Mouse (Mus musculus) embryonic facial prominence, embryonic 10.5 days (tissue): ENCODE measurements around the gene Mgat3. TPM values are rescaled to one million over a fixed set of nuclear protein-coding genes. Genes with fewer than 3 reads are reported as not detected.

Experiments
- DNase-seq: peaks from one replicate; pipeline ENCODE4 v3.0.0-alpha.2; 2017; ENCODE audit warnings: low spot score
- H3K27ac ChIP-seq: fragments of 300-500 bp; sonication (generic); replicated peaks from 2 replicates; pipeline ENCODE4 v1.5.1; 2016; ENCODE audit warnings: mild to moderate bottlenecking
- H3K27me3 ChIP-seq: fragments of 300-500 bp; sonication (generic); replicated peaks from 2 replicates; pipeline ENCODE4 v1.6.1; 2016; ENCODE audit warnings: low read depth, mild to moderate bottlenecking; ENCODE audit not compliant: poor library complexity, severe bottlenecking
- H3K36me3 ChIP-seq: fragments of 300-500 bp; sonication (generic); replicated peaks from 2 replicates; pipeline ENCODE4 v1.6.1; 2016; ENCODE audit warnings: mild to moderate bottlenecking, moderate library complexity
- H3K4me1 ChIP-seq: fragments of 300-500 bp; sonication (generic); 2 replicates; pipeline ENCODE4 v1.6.1; 2016
- H3K4me3 ChIP-seq: fragments of 300-500 bp; sonication (generic); 2 replicates; pipeline ENCODE4 v1.5.1; 2016; ENCODE audit warnings: mild to moderate bottlenecking, moderate library complexity
- H3K9me3 ChIP-seq: fragments of 300-500 bp; sonication (generic); 2 replicates; pipeline ENCODE4 v1.6.1; 2016; ENCODE audit warnings: mild to moderate bottlenecking
- WGBS: fragments of 180-500 bp; shearing (Covaris S2); methylation state at CpG from one replicate; pipeline ENCODE4 v1.1.7; 2016; 5-methylcytosine and 5-hydroxymethylcytosine counted together
- polyA plus RNA-seq: library from polyadenylated mRNA; unstranded; fragments of >200 nt; fragmentation: Nextera tagmentation; extraction: Ambion mirVana; gene quantifications from 2 replicates; pipeline ENCODE4 v1.2.1, GENCODE M21; 2016

The Mgat3 gene
- polyA plus RNA-seq, 1 experiment from 2014 or later, result 7.6 TPM

- Histone ChIP-seq H3K9me3 (peaks cover 11% of the 10 kb centered on the region; the same call in 1 of the 2 replicates), H3K27me3 (no peaks in the 10 kb centered on the region), H3K4me1 (peaks cover 31% of the 10 kb centered on the region), H3K27ac (no peak overlapping the region), H3K36me3 (peaks cover 66% of the 10 kb centered on the region), H3K4me3 (no peak overlapping the region)
- WGBS, result 81% methylated on average over 17 of the region's 17 CpGs
- DNase-seq, result no peak
Observed at GRCm38 (mm10) chr15:80137945-80138791, 35.4 kb upstream of the Mgat3 start.

DNA sequence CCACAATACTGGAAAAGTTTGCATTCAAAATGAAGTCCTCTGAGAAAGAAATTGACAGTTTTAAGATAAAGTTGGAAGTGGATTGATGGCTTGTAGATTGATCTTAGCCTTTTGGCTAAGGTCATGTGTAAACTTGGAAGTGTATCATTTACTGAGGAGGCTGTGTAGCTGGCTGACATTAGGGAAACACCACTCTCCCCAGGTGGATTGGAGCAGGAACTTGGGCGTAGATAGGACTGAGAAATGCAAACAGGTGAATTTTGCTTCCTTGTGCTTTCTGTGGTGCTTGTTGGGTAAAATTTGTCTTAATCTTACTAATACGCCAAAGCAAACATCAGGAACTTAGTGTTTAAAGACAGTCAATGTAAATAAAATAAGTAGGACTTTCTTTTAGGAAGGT lies 33.2 kb upstream of the Mgat3 start:
- 96% methylated on average over 2 of the region's 2 CpGs for WGBS
- peaks cover 14% of the 10 kb centered on the region; the same call in 1 of the 2 replicates for H3K4me1 ChIP-seq
- H3K4me3 ChIP-seq, result no peak overlapping the region
- no peaks in the 10 kb centered on the region for H3K27me3 ChIP-seq
- no peak for DNase-seq
- H3K27ac ChIP-seq, result no peak overlapping the region
- H3K9me3 ChIP-seq, result peaks cover 11% of the 10 kb centered on the region; the same call in 1 of the 2 replicates
- H3K36me3 ChIP-seq, result peaks cover 85% of the 10 kb centered on the region

DNA sequence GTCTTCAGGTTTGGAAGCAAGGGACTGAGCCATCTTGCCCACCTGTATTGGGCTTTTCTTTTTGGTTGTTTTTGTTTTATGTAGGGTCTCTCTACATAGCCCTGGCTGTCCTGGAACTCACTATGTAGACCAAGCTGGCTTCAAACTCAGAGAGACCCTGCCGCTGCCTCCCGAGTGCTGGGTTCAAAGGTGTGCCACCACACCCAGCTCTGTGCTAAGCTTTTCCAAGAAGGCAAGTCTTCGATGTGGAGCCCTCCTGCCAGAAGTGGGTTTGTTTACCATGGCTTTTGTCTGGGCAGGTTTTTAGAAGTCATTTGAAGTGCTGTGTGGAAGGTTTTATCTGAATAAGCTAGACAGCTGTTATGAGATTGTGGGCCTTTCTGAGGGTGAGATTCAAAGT lies 32.6 kb upstream of the Mgat3 start:
- Histone ChIP-seq H3K4me1 (peaks cover 14% of the 10 kb centered on the region; the same call in 1 of the 2 replicates), H3K36me3 (peaks cover 89% of the 10 kb centered on the region), H3K27ac (no peak overlapping the region)

DNA sequence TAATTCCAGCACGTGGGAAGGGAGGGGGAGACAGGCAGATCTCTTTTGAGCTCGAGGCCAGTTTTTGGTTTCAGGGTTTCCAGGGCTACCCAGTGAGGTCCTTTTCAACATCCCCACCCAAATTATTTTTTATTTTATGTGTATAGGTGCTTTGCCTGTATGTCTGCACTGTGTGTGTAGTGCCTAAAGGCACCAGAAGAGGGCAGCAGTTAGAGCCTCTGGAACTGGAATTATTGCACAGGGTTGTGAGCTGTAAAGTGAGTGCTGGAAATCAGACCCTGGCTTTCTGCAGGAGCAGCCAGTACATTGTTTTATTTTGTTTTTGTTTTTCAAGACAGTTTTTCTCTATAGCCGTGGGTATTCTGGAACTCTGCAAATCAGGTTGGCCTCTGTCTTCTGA lies 31.4 kb upstream of the Mgat3 start:
- Histone ChIP-seq H3K36me3 (peaks cover 83% of the 10 kb centered on the region), H3K4me3 (no peak overlapping the region), H3K4me1 (peaks cover 14% of the 10 kb centered on the region; the same call in 1 of the 2 replicates), H3K27me3 (no peaks in the 10 kb centered on the region), H3K9me3 (peaks cover 11% of the 10 kb centered on the region; the same call in 1 of the 2 replicates), H3K27ac (no peak overlapping the region)
- DNase-seq, result no peak
- WGBS, result 96% methylated on average over 3 of the region's 3 CpGs

More for the DNA sequence above, 32.6 kb upstream of the Mgat3 start:
- Histone ChIP-seq H3K4me3 (no peak overlapping the region), H3K9me3 (peaks cover 11% of the 10 kb centered on the region; the same call in 1 of the 2 replicates), H3K27me3 (no peaks in the 10 kb centered on the region)
- no peak for DNase-seq
- WGBS, result 95% methylated on average over 3 of the region's 3 CpGs

DNA sequence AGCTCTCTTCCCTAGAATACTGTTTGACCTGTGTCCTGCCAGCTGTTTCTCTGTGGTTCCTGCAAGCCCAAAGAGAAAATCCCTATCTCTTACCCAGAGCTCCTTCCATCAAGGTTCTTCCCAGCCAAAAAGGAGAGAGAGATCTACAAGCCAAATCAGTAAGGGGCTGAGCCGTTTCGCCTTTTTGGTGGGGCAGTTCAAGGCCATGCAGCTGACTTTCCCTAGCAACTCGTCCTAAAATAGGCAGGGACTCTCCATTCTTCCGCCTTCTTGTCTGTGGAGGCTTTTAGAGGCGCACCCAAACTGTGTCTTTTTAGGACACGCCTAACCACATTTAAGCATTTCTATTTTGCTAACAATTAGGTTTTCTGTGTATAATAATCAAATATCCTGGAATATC lies 29.8 kb upstream of the Mgat3 start:
- H3K36me3 ChIP-seq, result peaks cover 85% of the 10 kb centered on the region
- WGBS, result 92% methylated on average over 6 of the region's 6 CpGs

GRCm38 (mm10) chr15:80145397-80145796 lies 28.1 kb upstream of the Mgat3 start:
- 92% methylated on average over 5 of the region's 5 CpGs for WGBS
- peaks cover 11% of the 10 kb centered on the region; the same call in 1 of the 2 replicates for H3K9me3 ChIP-seq
- peaks cover 86% of the 10 kb centered on the region for H3K36me3 ChIP-seq
- DNase-seq, result no peak
- no peak overlapping the region for H3K4me3 ChIP-seq
- no peaks in the 10 kb centered on the region for H3K4me1 ChIP-seq
- no peak overlapping the region for H3K27ac ChIP-seq
- no peaks in the 10 kb centered on the region for H3K27me3 ChIP-seq

More for the DNA sequence above, 29.8 kb upstream of the Mgat3 start:
- H3K27ac ChIP-seq, result no peak overlapping the region
- no peak overlapping the region for H3K4me3 ChIP-seq
- no peak for DNase-seq
- H3K27me3 ChIP-seq, result no peaks in the 10 kb centered on the region
- peaks cover 11% of the 10 kb centered on the region; the same call in 1 of the 2 replicates for H3K9me3 ChIP-seq
- H3K4me1 ChIP-seq, result no peaks in the 10 kb centered on the region

DNA sequence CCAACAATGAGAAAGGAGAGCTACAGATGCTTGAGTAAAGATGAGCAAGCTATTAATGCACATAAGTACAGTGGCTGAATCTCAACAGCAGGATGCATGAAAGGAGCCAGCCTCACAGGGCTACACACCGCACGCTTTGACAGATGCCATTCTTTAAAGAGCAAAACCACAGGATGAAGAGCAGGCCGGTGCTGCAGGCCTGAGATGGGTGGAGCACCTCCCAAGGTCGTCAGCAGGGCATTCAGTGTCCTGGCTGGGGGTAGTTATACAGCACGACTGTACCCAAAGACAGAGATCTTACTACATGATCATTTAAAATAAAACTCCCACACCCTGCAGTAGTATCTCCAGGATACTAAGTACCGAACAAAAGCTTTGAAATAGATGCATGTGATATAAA lies 27.4 kb upstream of the Mgat3 start:
- H3K27me3 ChIP-seq, result no peaks in the 10 kb centered on the region
- no peak overlapping the region for H3K4me3 ChIP-seq
- H3K27ac ChIP-seq, result no peak overlapping the region
- H3K36me3 ChIP-seq, result peaks cover 86% of the 10 kb centered on the region
- DNase-seq, result no peak
- no peaks in the 10 kb centered on the region for H3K4me1 ChIP-seq
- H3K9me3 ChIP-seq, result peaks cover 11% of the 10 kb centered on the region; the same call in 1 of the 2 replicates
- 79% methylated on average over 6 of the region's 6 CpGs for WGBS

GRCm38 (mm10) chr15:80147090-80147489 lies 26.4 kb upstream of the Mgat3 start:
- H3K36me3 ChIP-seq, result peaks cover 86% of the 10 kb centered on the region
- WGBS, result 91% methylated on average over 14 of the region's 14 CpGs
- no peak overlapping the region for H3K27ac ChIP-seq
- H3K4me3 ChIP-seq, result no peak overlapping the region
- H3K27me3 ChIP-seq, result no peaks in the 10 kb centered on the region
- H3K9me3 ChIP-seq, result peaks cover 2% of the 10 kb centered on the region; the same call in 1 of the 2 replicates
- no peak for DNase-seq
- H3K4me1 ChIP-seq, result no peaks in the 10 kb centered on the region

DNA sequence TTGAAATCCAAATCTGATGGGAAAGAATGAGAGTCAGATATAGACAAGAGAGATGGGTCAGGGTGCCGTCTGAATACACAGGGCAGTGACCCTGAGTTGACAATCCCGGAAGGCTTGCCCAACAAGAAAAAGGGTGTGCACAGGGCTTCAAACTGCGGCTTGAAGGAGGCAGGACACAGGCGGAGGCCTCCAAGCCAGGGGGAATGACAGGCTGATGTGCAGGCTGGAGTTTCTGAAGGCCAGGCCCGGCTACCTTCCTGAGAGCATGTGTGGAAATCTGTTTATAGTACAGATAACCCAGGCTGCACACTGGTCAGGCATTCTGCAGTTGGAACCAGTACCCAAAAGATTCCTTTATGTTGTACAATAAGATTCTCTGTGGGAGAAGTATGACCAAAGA lies 26.0 kb upstream of the Mgat3 start:
- no peaks in the 10 kb centered on the region for H3K27me3 ChIP-seq
- H3K4me1 ChIP-seq, result peaks cover under 1% of the 10 kb centered on the region; the same call in 1 of the 2 replicates
- no peak overlapping the region for H3K4me3 ChIP-seq
- H3K27ac ChIP-seq, result no peak overlapping the region
- no peaks in the 10 kb centered on the region for H3K9me3 ChIP-seq
- H3K36me3 ChIP-seq, result peaks cover 86% of the 10 kb centered on the region
- WGBS, result 85% methylated on average over 5 of the region's 5 CpGs
- DNase-seq, result no peak

DNA sequence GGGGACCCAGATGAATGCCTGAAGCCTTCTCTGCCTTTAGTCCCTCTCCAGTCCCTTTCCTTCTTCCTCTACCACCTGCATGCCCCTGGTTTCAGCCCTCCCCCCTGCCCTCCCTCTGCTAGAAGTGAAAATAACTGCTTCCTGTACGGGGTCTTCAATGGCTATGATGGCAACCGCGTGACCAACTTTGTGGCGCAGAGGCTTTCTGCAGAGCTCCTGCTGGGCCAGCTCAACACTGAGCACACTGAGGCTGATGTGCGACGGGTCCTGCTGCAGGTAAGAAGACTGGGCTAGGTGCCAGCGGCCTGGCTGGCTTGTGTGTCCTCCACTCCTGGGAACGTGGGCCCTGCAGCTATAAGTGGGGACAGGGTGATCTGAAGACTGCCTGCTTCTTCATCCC lies 25.0 kb upstream of the Mgat3 start:
- no peak overlapping the region for H3K4me3 ChIP-seq
- no peak overlapping the region for H3K27ac ChIP-seq
- H3K27me3 ChIP-seq, result no peaks in the 10 kb centered on the region
- H3K36me3 ChIP-seq, result peaks cover 86% of the 10 kb centered on the region
- WGBS, result 91% methylated on average over 8 of the region's 8 CpGs
- H3K4me1 ChIP-seq, result peaks cover 7% of the 10 kb centered on the region
- no peak for DNase-seq
- no peaks in the 10 kb centered on the region for H3K9me3 ChIP-seq

DNA sequence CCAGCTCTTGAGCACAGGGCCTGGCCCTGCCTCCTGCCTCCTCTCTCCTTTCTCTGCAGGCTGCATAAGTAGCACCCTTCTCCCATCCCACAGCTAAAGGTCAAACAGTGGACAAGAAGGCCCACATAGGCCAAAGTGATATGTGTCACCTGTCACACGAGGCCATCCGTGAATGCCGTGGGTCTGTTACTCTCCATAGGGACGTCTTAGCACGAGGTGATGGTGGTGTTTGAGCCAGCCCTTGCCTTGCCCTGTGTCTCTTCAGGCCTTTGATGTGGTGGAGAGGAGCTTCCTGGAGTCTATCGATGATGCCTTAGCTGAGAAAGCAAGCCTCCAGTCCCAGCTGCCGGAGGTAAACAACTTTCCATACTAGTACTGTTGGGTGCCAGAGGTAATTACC lies 24.0 kb upstream of the Mgat3 start:
- H3K27me3 ChIP-seq, result no peaks in the 10 kb centered on the region
- no peak for DNase-seq
- no peak overlapping the region for H3K27ac ChIP-seq
- H3K36me3 ChIP-seq, result peaks cover 86% of the 10 kb centered on the region
- H3K9me3 ChIP-seq, result no peaks in the 10 kb centered on the region
- 92% methylated on average over 7 of the region's 7 CpGs for WGBS
- no peak overlapping the region for H3K4me3 ChIP-seq
- peaks cover 7% of the 10 kb centered on the region for H3K4me1 ChIP-seq

- Histone ChIP-seq H3K27me3 (no peaks in the 10 kb centered on the region), H3K27ac (no peak overlapping the region), H3K9me3 (no peaks in the 10 kb centered on the region), H3K36me3 (peaks cover 100% of the 10 kb centered on the region), H3K4me1 (peaks cover 14% of the 10 kb centered on the region), H3K4me3 (no peak overlapping the region)
- DNase-seq, result no peak
- 87% methylated on average over 10 of the region's 10 CpGs for WGBS
Observed at GRCm38 (mm10) chr15:80152663-80153062, 20.9 kb upstream of the Mgat3 start.

DNA sequence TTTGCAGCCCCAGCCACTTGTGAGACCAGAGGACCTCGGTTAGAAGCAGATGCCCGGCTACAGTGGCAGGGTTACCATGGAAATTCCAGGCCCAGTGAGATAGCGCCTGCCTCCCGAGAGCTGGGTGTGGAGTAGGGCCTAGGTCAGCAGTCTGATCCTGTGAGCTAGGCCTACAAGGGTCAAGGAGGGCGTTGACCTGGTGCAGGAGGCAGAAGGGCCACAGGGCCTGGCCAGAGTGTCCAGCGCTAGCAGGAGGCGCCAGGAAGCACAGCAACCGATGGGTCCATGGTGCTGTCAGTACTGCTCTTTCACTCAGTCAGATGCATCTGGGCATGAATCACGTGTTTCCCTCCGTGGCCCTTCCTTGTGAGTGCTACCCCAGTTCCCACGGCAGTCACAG lies 19.8 kb upstream of the Mgat3 start:
- Histone ChIP-seq H3K9me3 (no peaks in the 10 kb centered on the region), H3K36me3 (peaks cover 100% of the 10 kb centered on the region), H3K27ac (no peak overlapping the region), H3K27me3 (no peaks in the 10 kb centered on the region), H3K4me3 (no peak overlapping the region), H3K4me1 (peaks cover 25% of the 10 kb centered on the region)
- 81% methylated on average over 11 of the region's 11 CpGs for WGBS
- no peak for DNase-seq
